Mouse (Mus musculus): Measurements from ENCODE around the gene Xylt1. TPM values are rescaled to one million over a fixed set of nuclear protein-coding genes. Genes with fewer than 3 reads are reported as not detected.

Xylt1 gene
- polyA plus RNA-seq, 1 experiment from 2014 or later, result 0.20 TPM

- Histone ChIP-seq H3K4me2 (no peak overlapping the region), H3K27me3 (no peaks in the 10 kb centered on the region), H3K9me3 (replicated peaks) (no peaks in the 10 kb centered on the region), H3K36me3 (no peaks in the 10 kb centered on the region), H3K4me1 (replicated peaks) (no peaks in the 10 kb centered on the region), H3K9ac (no peak overlapping the region), H3K27ac (no peak overlapping the region), H3K4me3 (replicated peaks) (no peak overlapping the region)
- ATAC-seq (ENCODE audit: low read depth), result no peak
- 51% methylated on average over 5 of the region's 5 CpGs for WGBS (ENCODE audit: insufficient replicate concordance)
- no peak for DNase-seq
Observed at GRCm38 (mm10) chr7:117630657-117631056, 249.9 kb downstream of the Xylt1 start.

GRCm38 (mm10) chr7:117635584-117635983 lies 254.8 kb downstream of the Xylt1 start:
- DNase-seq (no peak), ATAC-seq (ENCODE audit: low read depth) (no peak)
- no peaks in the 10 kb centered on the region for H3K9me3 ChIP-seq (replicated peaks)
- H3K4me3 ChIP-seq (replicated peaks), result no peak overlapping the region
- H3K27me3 ChIP-seq, result no peaks in the 10 kb centered on the region
- 30% methylated on average over 4 of the region's 4 CpGs for WGBS (ENCODE audit: insufficient replicate concordance)
- H3K4me2 ChIP-seq, result no peak overlapping the region
- no peak overlapping the region for H3K9ac ChIP-seq
- H3K4me1 ChIP-seq (replicated peaks), result no peaks in the 10 kb centered on the region
- no peaks in the 10 kb centered on the region for H3K36me3 ChIP-seq
- H3K27ac ChIP-seq, result no peak overlapping the region

- DNase-seq, result no peak
- H3K27me3 ChIP-seq, result no peaks in the 10 kb centered on the region
- no peak for ATAC-seq (ENCODE audit: low read depth)
- no peaks in the 10 kb centered on the region for H3K4me1 ChIP-seq (replicated peaks)
- no peak overlapping the region for H3K27ac ChIP-seq
- 47% methylated on average over 3 of the region's 3 CpGs for WGBS (ENCODE audit: insufficient replicate concordance)
- no peak overlapping the region for H3K4me2 ChIP-seq
- H3K4me3 ChIP-seq (replicated peaks), result no peak overlapping the region
- no peak overlapping the region for H3K9ac ChIP-seq
- no peaks in the 10 kb centered on the region for H3K9me3 ChIP-seq (replicated peaks)
- no peaks in the 10 kb centered on the region for H3K36me3 ChIP-seq
Observed at GRCm38 (mm10) chr7:117636713-117637112, 255.9 kb downstream of the Xylt1 start.

DNA sequence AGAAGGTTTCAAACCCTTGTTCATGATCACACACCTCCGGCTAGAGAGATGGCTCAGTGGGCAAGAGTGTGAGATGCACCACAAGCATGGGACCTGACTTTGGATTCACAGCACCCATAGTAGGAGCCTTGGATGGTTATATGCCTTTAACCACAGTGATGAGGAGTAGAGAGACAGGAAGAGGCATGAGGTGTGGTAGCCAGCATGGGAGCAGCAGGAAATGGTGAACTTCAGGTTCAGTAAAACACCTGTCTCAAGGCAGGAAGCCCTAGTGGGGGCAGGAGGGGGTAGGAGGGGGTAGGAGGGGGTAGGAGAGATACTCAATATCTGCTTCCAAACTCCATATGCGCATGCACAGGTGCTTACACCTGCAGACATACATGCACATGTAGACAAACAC lies 257.2 kb downstream of the Xylt1 start:
- WGBS (ENCODE audit: insufficient replicate concordance), result 61% methylated on average over 2 of the region's 2 CpGs

DNA sequence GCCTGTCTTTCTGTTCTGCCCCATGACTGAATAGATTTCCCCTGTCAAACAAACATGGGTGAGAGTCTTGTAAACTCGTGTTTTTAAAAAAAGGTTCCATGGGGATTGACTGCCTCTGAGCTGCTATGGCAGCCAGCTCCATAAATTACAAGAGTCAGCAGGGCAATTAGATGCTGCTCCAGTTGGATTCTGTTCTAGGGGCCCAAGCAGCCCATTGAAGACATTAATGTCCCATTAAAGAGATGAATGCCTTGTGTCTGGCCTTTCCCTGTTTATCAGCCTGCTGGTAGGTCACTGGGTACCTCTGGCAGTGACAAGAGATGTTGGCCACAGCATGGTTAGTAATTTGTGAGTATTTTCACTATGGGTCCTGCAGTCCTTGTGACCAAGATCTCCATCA lies 271.9 kb downstream of the Xylt1 start:
- H3K9ac ChIP-seq, result no peak overlapping the region
- H3K27me3 ChIP-seq, result no peaks in the 10 kb centered on the region
- H3K4me2 ChIP-seq, result no peak overlapping the region
- ATAC-seq (ENCODE audit: low read depth) (no peak), DNase-seq (no peak)
- no peak overlapping the region for H3K4me3 ChIP-seq (replicated peaks)
- H3K36me3 ChIP-seq, result no peaks in the 10 kb centered on the region
- H3K27ac ChIP-seq, result no peak overlapping the region
- H3K9me3 ChIP-seq (replicated peaks), result no peaks in the 10 kb centered on the region
- WGBS (ENCODE audit: insufficient replicate concordance), result 35% methylated on average over 1 of the region's 1 CpGs
- H3K4me1 ChIP-seq (replicated peaks), result no peaks in the 10 kb centered on the region

More for the DNA sequence above, 257.2 kb downstream of the Xylt1 start:
- H3K27ac ChIP-seq, result no peak overlapping the region
- ATAC-seq (ENCODE audit: low read depth) (no peak), DNase-seq (no peak)
- H3K27me3 ChIP-seq, result no peaks in the 10 kb centered on the region
- no peaks in the 10 kb centered on the region for H3K4me1 ChIP-seq (replicated peaks)
- no peak overlapping the region for H3K4me2 ChIP-seq
- H3K4me3 ChIP-seq (replicated peaks), result no peak overlapping the region
- no peak overlapping the region for H3K9ac ChIP-seq
- H3K36me3 ChIP-seq, result no peaks in the 10 kb centered on the region
- H3K9me3 ChIP-seq (replicated peaks), result no peaks in the 10 kb centered on the region

DNA sequence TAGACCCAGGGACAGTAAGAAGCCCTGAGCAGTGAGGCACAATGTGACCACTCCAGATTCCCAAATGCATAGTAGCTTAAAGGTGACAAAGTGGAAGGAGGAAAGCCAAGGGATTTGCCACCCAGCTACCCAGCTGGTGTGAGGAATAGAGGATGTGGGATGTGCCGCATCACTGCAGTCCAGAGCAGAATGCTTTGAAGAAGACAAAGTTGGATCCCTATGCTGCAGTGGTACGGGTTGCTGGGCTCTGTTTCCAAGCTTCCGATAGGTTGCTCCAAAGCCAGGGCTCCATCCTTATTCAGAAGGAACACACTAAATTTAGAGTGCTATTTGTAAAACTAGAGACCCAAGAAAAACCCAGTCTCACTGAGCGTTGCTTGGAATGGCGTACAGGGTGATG lies 275.0 kb downstream of the Xylt1 start:
- no peaks in the 10 kb centered on the region for H3K9me3 ChIP-seq (replicated peaks)
- no peaks in the 10 kb centered on the region for H3K4me1 ChIP-seq (replicated peaks)
- WGBS (ENCODE audit: insufficient replicate concordance), result 74% methylated on average over 5 of the region's 5 CpGs
- DNase-seq, result no peak
- H3K9ac ChIP-seq, result no peak overlapping the region
- H3K27ac ChIP-seq, result no peak overlapping the region
- ATAC-seq (ENCODE audit: low read depth), result no peak
- H3K36me3 ChIP-seq, result no peaks in the 10 kb centered on the region
- H3K27me3 ChIP-seq, result no peaks in the 10 kb centered on the region
- no peak overlapping the region for H3K4me3 ChIP-seq (replicated peaks)
- H3K4me2 ChIP-seq, result no peak overlapping the region

DNA sequence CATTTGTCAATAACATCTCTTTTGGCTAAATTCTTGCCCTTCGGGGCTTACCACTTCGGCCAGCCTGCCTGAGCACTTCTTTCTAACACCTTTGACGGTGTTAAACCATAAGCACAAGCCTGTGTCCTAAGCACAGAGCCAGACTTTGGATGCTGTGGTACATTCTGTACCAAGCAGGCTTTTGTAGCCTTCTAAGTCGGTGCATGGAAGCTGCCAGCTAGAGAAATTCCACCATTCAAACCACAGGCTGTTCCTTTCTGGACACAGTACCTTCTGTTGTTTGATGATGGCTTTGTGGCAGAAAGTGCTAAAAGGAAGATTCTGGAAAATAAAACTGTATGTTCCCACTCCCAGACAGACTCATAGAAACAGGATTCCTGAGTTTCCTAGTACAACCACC lies 277.4 kb downstream of the Xylt1 start:
- Histone ChIP-seq H3K9me3 (replicated peaks) (no peaks in the 10 kb centered on the region), H3K27ac (no peak overlapping the region), H3K4me2 (no peak overlapping the region), H3K36me3 (no peaks in the 10 kb centered on the region), H3K4me3 (replicated peaks) (no peak overlapping the region), H3K27me3 (no peaks in the 10 kb centered on the region), H3K4me1 (replicated peaks) (no peaks in the 10 kb centered on the region), H3K9ac (no peak overlapping the region)
- 80% methylated on average over 4 of the region's 4 CpGs for WGBS (ENCODE audit: insufficient replicate concordance)
- DNase-seq, result no peak
- no peak for ATAC-seq (ENCODE audit: low read depth)

DNA sequence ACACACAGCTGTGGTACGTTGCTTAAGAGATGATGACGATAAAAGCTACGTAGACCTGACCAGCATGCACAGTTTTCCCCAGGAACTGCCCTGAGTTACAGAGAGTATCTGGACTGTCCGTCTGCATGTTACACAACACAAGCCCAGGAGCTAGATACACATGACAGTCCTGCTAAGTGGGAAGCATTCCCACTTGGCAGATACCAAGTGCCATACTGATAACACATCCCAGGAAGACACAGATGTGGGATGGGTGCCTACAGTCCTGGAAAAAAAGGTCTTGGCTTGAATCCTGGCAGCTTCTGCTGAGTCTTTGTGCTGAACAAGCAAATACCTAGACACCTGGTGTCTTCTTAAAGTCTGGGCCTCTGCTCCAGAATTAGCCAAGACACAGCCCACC lies 278.0 kb downstream of the Xylt1 start:
- ATAC-seq (ENCODE audit: low read depth), result no peak
- Histone ChIP-seq H3K4me2 (no peak overlapping the region), H3K9ac (no peak overlapping the region), H3K27me3 (no peaks in the 10 kb centered on the region), H3K4me3 (replicated peaks) (no peak overlapping the region), H3K36me3 (no peaks in the 10 kb centered on the region), H3K9me3 (replicated peaks) (no peaks in the 10 kb centered on the region), H3K27ac (no peak overlapping the region), H3K4me1 (replicated peaks) (no peaks in the 10 kb centered on the region)
- 70% methylated on average over 4 of the region's 4 CpGs for whole genome bisulfite sequencing (ENCODE audit: insufficient replicate concordance)
- DNase-seq, result no peak

- Histone ChIP-seq H3K36me3 (no peaks in the 10 kb centered on the region), H3K9me3 (replicated peaks) (no peaks in the 10 kb centered on the region), H3K4me1 (replicated peaks) (no peaks in the 10 kb centered on the region), H3K27ac (no peak overlapping the region), H3K4me3 (replicated peaks) (no peak overlapping the region), H3K9ac (no peak overlapping the region), H3K4me2 (no peak overlapping the region), H3K27me3 (no peaks in the 10 kb centered on the region)
- no peak for DNase-seq
- 74% methylated on average over 10 of the region's 10 CpGs for WGBS (ENCODE audit: insufficient replicate concordance)
- ATAC-seq (ENCODE audit: low read depth), result no peak
Observed at GRCm38 (mm10) chr7:117667286-117667685, 286.5 kb downstream of the Xylt1 start.

- DNase-seq, result no peak
- H3K27me3 ChIP-seq, result no peaks in the 10 kb centered on the region
- no peaks in the 10 kb centered on the region for H3K36me3 ChIP-seq
- H3K9me3 ChIP-seq (replicated peaks), result no peaks in the 10 kb centered on the region
- H3K4me1 ChIP-seq (replicated peaks), result no peaks in the 10 kb centered on the region
- WGBS (ENCODE audit: insufficient replicate concordance), result 73% methylated on average over 9 of the region's 9 CpGs
- H3K27ac ChIP-seq, result no peak overlapping the region
- H3K4me2 ChIP-seq, result no peak overlapping the region
- no peak overlapping the region for H3K4me3 ChIP-seq (replicated peaks)
- no peak overlapping the region for H3K9ac ChIP-seq
- no peak for ATAC-seq (ENCODE audit: low read depth)
Observed at GRCm38 (mm10) chr7:117668226-117668625, 287.4 kb downstream of the Xylt1 start.

GRCm38 (mm10) chr7:117672121-117672591 lies 291.4 kb downstream of the Xylt1 start:
- Histone ChIP-seq H3K4me3 (replicated peaks) (no peak overlapping the region), H3K27ac (no peak overlapping the region), H3K4me1 (replicated peaks) (no peaks in the 10 kb centered on the region), H3K36me3 (no peaks in the 10 kb centered on the region), H3K9ac (no peak overlapping the region), H3K9me3 (replicated peaks) (no peaks in the 10 kb centered on the region), H3K27me3 (no peaks in the 10 kb centered on the region), H3K4me2 (no peak overlapping the region)
- 76% methylated on average over 7 of the region's 7 CpGs for WGBS (ENCODE audit: insufficient replicate concordance)
- ATAC-seq (ENCODE audit: low read depth), result no peak
- DNase-seq, result no peak

DNA sequence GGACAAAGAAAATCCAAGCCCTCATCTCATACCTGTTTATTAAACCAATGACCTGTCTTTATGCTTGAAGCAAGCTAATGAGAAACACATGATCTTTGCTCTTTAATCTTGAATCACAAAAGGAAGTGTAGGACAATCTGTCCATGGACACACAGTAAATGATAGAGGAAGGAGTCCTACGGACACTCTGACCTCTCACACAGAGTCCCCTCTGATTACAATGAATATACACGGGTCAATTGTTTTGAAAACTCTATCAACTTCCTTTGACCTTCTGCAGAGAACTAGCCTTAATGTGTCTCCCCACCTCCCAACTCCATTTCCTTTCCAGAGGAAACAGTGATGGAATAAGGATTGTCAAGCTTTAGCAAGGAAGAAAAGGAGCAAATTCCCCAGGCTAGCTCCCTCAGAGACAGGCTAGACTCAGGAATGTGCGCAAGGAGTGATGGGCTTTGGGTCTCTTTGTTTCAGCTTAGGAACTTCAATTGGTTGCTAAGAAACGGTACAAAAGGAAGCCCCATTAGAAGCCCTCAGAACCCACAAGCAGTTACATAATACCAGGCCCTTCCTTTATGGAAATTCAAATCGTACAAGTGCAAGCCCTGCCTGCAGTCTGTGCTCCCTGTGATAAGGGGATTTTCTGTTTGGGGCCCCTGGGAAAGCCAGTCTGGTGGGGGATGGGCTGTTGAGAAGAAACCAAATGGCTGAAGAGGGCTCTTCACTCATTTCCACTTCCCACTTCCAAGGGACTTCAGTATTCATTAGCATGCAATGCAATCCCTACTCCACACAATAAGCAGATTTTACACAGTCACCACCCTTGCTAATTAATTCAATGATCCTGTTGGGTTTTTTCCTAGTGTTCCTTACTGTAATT lies 305.6 kb downstream of the Xylt1 start:
- Histone ChIP-seq H3K9ac (no peak overlapping the region), H3K27me3 (no peaks in the 10 kb centered on the region), H3K4me2 (no peak overlapping the region), H3K4me1 (replicated peaks) (peaks cover 10% of the 10 kb centered on the region), H3K36me3 (no peaks in the 10 kb centered on the region), H3K27ac (no peak overlapping the region), H3K4me3 (replicated peaks) (no peak overlapping the region), H3K9me3 (replicated peaks) (no peaks in the 10 kb centered on the region)
- DNase-seq (peak; percentile 11), ATAC-seq (ENCODE audit: low read depth) (peak; percentile 62)
- WGBS (ENCODE audit: insufficient replicate concordance), result 8% methylated on average over 5 of the region's 5 CpGs
